Mouse (Mus musculus) liver, embryonic 12.5 days (tissue): ENCODE results near the gene Zc3h8. TPM values are rescaled to one million over a fixed set of nuclear protein-coding genes. Genes with fewer than 3 reads are reported as not detected.

ENCODE experiments used
- ATAC-seq: fragments of 200-750 bp; cut with Nextera tagmentation; 2 replicates; pipeline ENCODE4 v1.8.0; 2017; ENCODE audit warnings: moderate number of reproducible peaks, mild to moderate bottlenecking, moderate library complexity
- H3K27ac ChIP-seq: fragments of 300-500 bp; sonication (generic); 2 replicates; pipeline ENCODE4 v1.5.1; 2016; ENCODE audit warnings: mild to moderate bottlenecking
- H3K27me3 ChIP-seq: fragments of 300-500 bp; sonication (generic); replicated peaks from 2 replicates; pipeline ENCODE4 v1.6.1; 2016; ENCODE audit warnings: mild to moderate bottlenecking, moderate library complexity
- H3K36me3 ChIP-seq: fragments of 300-500 bp; sonication (generic); 2 replicates; pipeline ENCODE4 v1.6.1; 2016; ENCODE audit warnings: mild to moderate bottlenecking, moderate library complexity
- H3K4me1 ChIP-seq: fragments of 300-500 bp; sonication (generic); 2 replicates; pipeline ENCODE4 v1.6.1; 2016
- H3K4me2 ChIP-seq: fragments of 300-500 bp; sonication (generic); 2 replicates; pipeline ENCODE4 v1.6.1; 2016; ENCODE audit warnings: mild to moderate bottlenecking, moderate library complexity
- H3K4me3 ChIP-seq: fragments of 300-500 bp; sonication (generic); 2 replicates; pipeline ENCODE4 v1.5.1; 2016; ENCODE audit warnings: mild to moderate bottlenecking, moderate library complexity
- H3K9ac ChIP-seq: fragments of 300-500 bp; sonication (generic); 2 replicates; pipeline ENCODE4 v1.6.1; 2016; ENCODE audit warnings: mild to moderate bottlenecking, moderate library complexity
- H3K9me3 ChIP-seq: fragments of 300-500 bp; sonication (generic); replicated peaks from 2 replicates; pipeline ENCODE4 v1.6.1; 2016; ENCODE audit warnings: mild to moderate bottlenecking, moderate library complexity
- WGBS: fragments of 180-500 bp; shearing (Covaris S2); methylation state at CpG from one replicate; pipeline ENCODE4 v1.1.7; 2016; ENCODE audit not compliant: insufficient replicate concordance; 5-methylcytosine and 5-hydroxymethylcytosine counted together
- microRNA-seq: library from miRNA; unstranded; fragments of <30 nt; microRNA quantifications from one replicate; pipeline ENCODE4, GENCODE M21; 2017
- polyA plus RNA-seq: library from polyadenylated mRNA; unstranded; fragments of >200 nt; fragmentation: Nextera tagmentation; extraction: Ambion mirVana; gene quantifications from 2 replicates; pipeline ENCODE4 v1.2.1, GENCODE M21; 2016

Gene Zc3h8
- polyA plus RNA-seq, 1 experiment from 2014 or later = 6.0 TPM

DNA sequence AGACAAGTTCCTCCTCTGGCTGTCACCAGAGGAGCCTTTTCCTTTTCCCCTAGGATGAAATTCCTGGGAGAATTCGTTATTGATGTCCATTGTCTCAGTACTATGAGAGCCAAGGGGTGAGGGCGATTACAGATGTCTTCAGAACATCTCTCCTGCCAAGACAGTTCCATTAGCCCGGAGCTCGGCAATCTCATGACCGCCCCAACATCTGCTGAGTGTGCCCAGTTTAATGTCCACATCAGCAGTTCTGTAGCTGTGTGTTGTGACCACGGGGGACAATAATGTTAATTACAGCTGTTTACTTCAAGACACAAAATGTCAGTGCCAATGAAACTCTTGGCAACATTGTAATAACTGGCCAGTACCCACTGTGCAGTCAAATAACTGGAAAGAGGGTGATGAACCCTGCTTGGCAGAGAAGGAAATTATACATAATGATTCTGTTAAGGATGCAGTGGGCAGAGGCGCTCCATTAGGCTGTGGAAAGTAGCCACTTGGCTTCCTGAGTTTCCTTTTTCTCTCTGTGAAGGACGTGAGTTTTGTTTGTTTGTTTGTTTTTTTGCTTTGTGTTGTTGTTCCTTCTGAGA is 58.6 kb downstream of the Zc3h8 start:
- Histone ChIP-seq H3K27ac (no peak overlapping the region), H3K4me1 (no peaks in the 10 kb centered on the region), H3K4me2 (no peak overlapping the region), H3K9me3 (no peaks in the 10 kb centered on the region), H3K36me3 (no peaks in the 10 kb centered on the region), H3K9ac (no peak overlapping the region), H3K4me3 (no peak overlapping the region), H3K27me3 (no peaks in the 10 kb centered on the region)
- whole genome bisulfite sequencing = 63% methylated on average over 8 of the region's 8 CpGs
- no peak for ATAC-seq

- no peak overlapping the region for H3K27ac ChIP-seq
- H3K27me3 ChIP-seq = no peaks in the 10 kb centered on the region
- no peak overlapping the region for H3K4me3 ChIP-seq
- H3K4me2 ChIP-seq = no peak overlapping the region
- 43% methylated on average over 4 of the region's 4 CpGs for WGBS
- no peaks in the 10 kb centered on the region for H3K36me3 ChIP-seq
- no peaks in the 10 kb centered on the region for H3K9me3 ChIP-seq
- H3K9ac ChIP-seq = no peak overlapping the region
- no peak for ATAC-seq
- H3K4me1 ChIP-seq = no peaks in the 10 kb centered on the region
These were observed 62.6 kb downstream of the Zc3h8 start for GRCm38 (mm10) chr2:128881236-128881635.

Small RNA genes lying within 50 kb of the gene (microRNA-seq; reads per million reads assigned to microRNA genes)
- not detected for gene Gm22859

Other genes with a start within 250 kb of the Zc3h8 start
- gene Mertk, start 245.1 kb downstream of the Zc3h8 start, polyA plus RNA-seq = 3.6 TPM in 2 replicates
- gene Tmem87b, start 126.0 kb downstream of the Zc3h8 start, polyA plus RNA-seq = 9.5 and 9.9 TPM in 2 replicates
- 0.38 and 0.53 TPM in 2 replicates for gene Fbln7, start 81.1 kb downstream of the Zc3h8 start, polyA plus RNA-seq
- gene Zc3h6, start 23.3 kb upstream of the Zc3h8 start, polyA plus RNA-seq = 0.65 and 0.81 TPM in 2 replicates
- 5.8 and 6.8 TPM in 2 replicates for gene Gm10762, start 23.6 kb upstream of the Zc3h8 start, polyA plus RNA-seq
- 0.02 TPM in 1 of 2 replicates, not detected in the other for gene Vinac1, start 104.1 kb upstream of the Zc3h8 start, polyA plus RNA-seq
- 2.6 and 3.2 TPM in 2 replicates for gene Ttl, start 121.9 kb upstream of the Zc3h8 start, polyA plus RNA-seq
- 38.3 and 40.6 TPM in 2 replicates for gene Polr1b, start 156.9 kb upstream of the Zc3h8 start, polyA plus RNA-seq
- 12.3 and 13.6 TPM in 2 replicates for gene Chchd5, start 185.6 kb upstream of the Zc3h8 start, polyA plus RNA-seq